Mouse (Mus musculus) hindbrain, embryonic 13.5 days (tissue): ENCODE data around the gene Grm4. TPM values are rescaled to one million over a fixed set of nuclear protein-coding genes. Genes with fewer than 3 reads are reported as not detected.

Experiments
- ATAC-seq: fragments of 200-750 bp; cut with Nextera tagmentation; 2 replicates; pipeline ENCODE4 v1.8.0; 2017; ENCODE audit warnings: moderate TSS enrichment; ENCODE audit not compliant: low FRiP score
- H3K27ac ChIP-seq: fragments of 300-500 bp; sonication (generic); 2 replicates; pipeline ENCODE4 v1.5.1; 2015; ENCODE audit warnings: inconsistent platforms, mild to moderate bottlenecking, moderate library complexity
- H3K27me3 ChIP-seq: fragments of 300-500 bp; sonication (generic); 2 replicates; pipeline ENCODE4 v1.6.1; 2015; ENCODE audit warnings: mild to moderate bottlenecking, inconsistent platforms
- H3K36me3 ChIP-seq: fragments of 300-500 bp; sonication (generic); 2 replicates; pipeline ENCODE4 v1.6.1; 2015; ENCODE audit warnings: mild to moderate bottlenecking, inconsistent platforms
- H3K4me1 ChIP-seq: fragments of 300-500 bp; sonication (generic); replicated peaks from 2 replicates; pipeline ENCODE4 v1.6.1; 2015; ENCODE audit warnings: inconsistent platforms
- H3K4me2 ChIP-seq: fragments of 300-500 bp; sonication (generic); 2 replicates; pipeline ENCODE4 v1.6.1; 2015; ENCODE audit warnings: inconsistent platforms, mild to moderate bottlenecking, moderate library complexity
- H3K4me3 ChIP-seq: fragments of 300-500 bp; sonication (generic); 2 replicates; pipeline ENCODE4 v1.5.1; 2015; ENCODE audit warnings: mild to moderate bottlenecking, inconsistent platforms
- H3K9ac ChIP-seq: fragments of 300-500 bp; sonication (generic); 2 replicates; pipeline ENCODE4 v1.6.1; 2015; ENCODE audit warnings: mild to moderate bottlenecking, inconsistent platforms
- H3K9me3 ChIP-seq: fragments of 300-500 bp; sonication (generic); 2 replicates; pipeline ENCODE4 v1.6.1; 2016; ENCODE audit warnings: inconsistent platforms
- WGBS: fragments of 180-500 bp; shearing (Covaris S2); methylation state at CpG from one replicate; pipeline ENCODE4 v1.1.7; 2015; 5-methylcytosine and 5-hydroxymethylcytosine counted together
- polyA plus RNA-seq: library from polyadenylated mRNA; unstranded; fragments of >200 nt; fragmentation: Nextera tagmentation; extraction: Ambion mirVana; gene quantifications from 2 replicates; pipeline ENCODE4 v1.2.1, GENCODE M21; 2015

Gene Grm4
- polyA plus RNA-seq, 1 experiment from 2014 or later = 4.8 TPM

DNA sequence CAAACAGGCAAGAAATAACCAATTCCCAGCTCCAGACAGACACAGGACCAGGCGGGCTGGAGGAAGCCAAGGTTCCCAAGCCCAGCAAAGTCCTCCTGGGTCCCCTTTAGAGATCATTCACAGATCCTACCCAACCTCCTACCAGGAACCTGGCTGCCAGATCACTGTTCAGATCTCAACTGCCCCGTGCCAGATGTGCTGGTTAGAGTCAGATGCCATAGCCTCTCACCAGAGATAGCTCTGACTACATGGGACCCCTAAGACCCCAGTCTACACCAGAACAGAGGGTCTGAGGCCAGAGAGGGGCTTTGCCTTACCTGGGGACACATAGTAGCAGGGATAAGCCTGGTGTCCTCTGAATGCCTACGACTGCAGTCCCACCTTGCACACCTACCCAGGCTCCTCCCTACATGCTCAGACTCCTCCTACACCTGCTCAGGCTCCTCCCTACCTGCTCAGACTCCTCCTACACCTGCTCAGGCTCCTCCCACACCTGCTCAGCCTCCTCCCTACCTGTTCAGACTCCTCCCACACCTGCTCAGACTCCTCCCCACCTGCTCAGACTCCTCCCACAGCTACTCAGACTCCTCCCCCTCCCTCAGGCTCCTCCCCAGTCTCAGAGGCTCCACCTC, 63.2 kb downstream of the Grm4 start:
- Histone ChIP-seq H3K4me1 (no peaks in the 10 kb centered on the region; the same call in 1 of the 2 replicates), H3K27ac (no peak overlapping the region), H3K9me3 (no peaks in the 10 kb centered on the region), H3K36me3 (no peaks in the 10 kb centered on the region), H3K4me3 (no peak overlapping the region), H3K9ac (no peak overlapping the region), H3K4me2 (no peak overlapping the region), H3K27me3 (0 out of 2 replicates have a peak, but pooled peaks cover 15% of the 10 kb centered on the region)
- ATAC-seq = no peak
- WGBS = 88% methylated on average over 3 of the region's 3 CpGs

DNA sequence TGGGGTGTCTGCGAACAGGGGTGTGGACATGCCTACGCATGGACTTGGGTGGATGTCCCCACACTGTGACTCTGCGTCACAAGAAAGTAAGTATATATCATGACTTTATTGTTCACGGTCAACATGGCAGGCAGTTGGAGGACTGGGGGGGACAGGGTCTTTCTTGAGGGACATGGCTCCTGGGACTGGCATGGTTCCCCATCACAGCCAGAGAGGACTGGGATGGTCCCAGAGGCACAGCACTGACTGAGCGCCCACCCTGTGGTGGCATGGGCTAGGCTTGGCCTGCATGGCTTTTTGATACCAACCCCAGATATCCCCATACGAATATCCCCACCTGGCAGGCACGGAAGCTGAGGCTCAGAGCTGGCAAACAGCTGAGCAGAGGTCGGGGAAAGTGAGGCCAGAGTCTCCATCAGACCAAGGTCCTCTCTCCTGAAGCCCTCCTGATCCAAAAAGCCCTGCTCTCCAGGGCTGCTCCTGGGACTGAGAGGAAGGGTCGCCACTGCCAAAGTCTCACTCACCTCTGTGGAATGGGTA, 64.1 kb downstream of the Grm4 start:
- H3K9me3 ChIP-seq = no peaks in the 10 kb centered on the region
- H3K4me2 ChIP-seq = no peak overlapping the region
- H3K4me1 ChIP-seq = no peaks in the 10 kb centered on the region; the same call in 1 of the 2 replicates
- H3K36me3 ChIP-seq = no peaks in the 10 kb centered on the region
- no peak overlapping the region for H3K27ac ChIP-seq
- 0 out of 2 replicates have a peak, but pooled peaks cover 15% of the 10 kb centered on the region for H3K27me3 ChIP-seq
- 90% methylated on average over 9 of the region's 9 CpGs for WGBS
- H3K9ac ChIP-seq = no peak overlapping the region
- ATAC-seq = no peak
- no peak overlapping the region for H3K4me3 ChIP-seq

- no peak overlapping the region for H3K9ac ChIP-seq
Observed at GRCm38 (mm10) chr17:27456364-27456763, 64.8 kb downstream of the Grm4 start.

DNA sequence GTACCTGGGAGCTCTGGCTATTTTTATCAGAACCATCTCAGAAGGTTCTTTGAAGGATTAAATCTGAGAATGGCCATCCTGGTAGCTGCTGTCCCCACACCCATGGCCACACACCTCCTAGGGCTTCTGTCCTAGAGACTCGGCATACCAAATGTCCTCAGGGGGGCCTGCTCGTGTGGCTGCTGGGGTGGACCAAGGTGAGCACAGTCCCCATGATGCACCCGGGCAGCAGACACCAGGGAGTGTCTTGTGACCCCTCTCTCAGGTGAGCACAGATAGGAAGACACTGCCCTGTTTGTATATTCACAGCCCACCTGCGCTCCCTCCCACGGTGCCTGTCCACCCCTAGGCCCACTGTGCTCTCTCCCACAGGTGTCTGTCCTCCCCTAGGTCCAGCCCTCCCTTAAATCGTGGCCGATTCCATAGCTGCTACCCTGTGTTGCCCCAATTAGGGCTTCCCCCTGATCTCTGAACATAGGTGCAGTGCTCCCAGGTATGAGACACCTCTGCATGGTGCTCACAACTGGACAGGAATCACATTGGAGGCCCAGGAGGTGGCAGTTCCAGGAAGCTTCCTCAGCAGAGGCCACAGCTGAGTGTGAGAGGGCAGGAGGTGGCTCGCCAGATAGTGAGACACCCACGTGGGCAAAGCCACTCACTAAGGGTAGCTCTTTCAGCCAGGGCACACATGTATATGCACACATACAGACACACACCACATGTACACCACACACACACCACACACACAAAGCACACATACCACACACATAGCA, 66.0 kb downstream of the Grm4 start:
- no peak for ATAC-seq
- Histone ChIP-seq H3K36me3 (no peaks in the 10 kb centered on the region), H3K9me3 (no peaks in the 10 kb centered on the region), H3K27ac (no peak overlapping the region), H3K4me1 (no peaks in the 10 kb centered on the region; the same call in 1 of the 2 replicates), H3K9ac (no peak overlapping the region), H3K4me3 (no peak overlapping the region), H3K4me2 (no peak overlapping the region), H3K27me3 (0 out of 2 replicates have a peak, but pooled peaks cover 18% of the 10 kb centered on the region)
- WGBS = 82% methylated on average over 9 of the region's 9 CpGs

More at GRCm38 (mm10) chr17:27456364-27456763, 64.8 kb downstream of the Grm4 start:
- 0 out of 2 replicates have a peak, but pooled peaks cover 17% of the 10 kb centered on the region for H3K27me3 ChIP-seq
- H3K27ac ChIP-seq = no peak overlapping the region
- no peaks in the 10 kb centered on the region for H3K9me3 ChIP-seq
- H3K4me3 ChIP-seq = no peak overlapping the region
- no peaks in the 10 kb centered on the region; the same call in 1 of the 2 replicates for H3K4me1 ChIP-seq
- no peak overlapping the region for H3K4me2 ChIP-seq
- 55% methylated on average over 11 of the region's 11 CpGs for WGBS
- H3K36me3 ChIP-seq = no peaks in the 10 kb centered on the region
- no peak for ATAC-seq

- Histone ChIP-seq H3K9me3 (no peaks in the 10 kb centered on the region), H3K4me2 (no peak overlapping the region), H3K36me3 (no peaks in the 10 kb centered on the region), H3K27ac (no peak overlapping the region), H3K27me3 (0 out of 2 replicates have a peak, but pooled peaks cover 16% of the 10 kb centered on the region), H3K4me3 (no peak overlapping the region), H3K9ac (no peak overlapping the region), H3K4me1 (no peaks in the 10 kb centered on the region; the same call in 1 of the 2 replicates)
- no peak for ATAC-seq
- 93% methylated on average over 11 of the region's 11 CpGs for WGBS
Observed at GRCm38 (mm10) chr17:27454396-27454795, 66.8 kb downstream of the Grm4 start.

- Histone ChIP-seq H3K4me3 (no peak overlapping the region), H3K9me3 (no peaks in the 10 kb centered on the region), H3K4me2 (no peak overlapping the region), H3K4me1 (peaks cover 9% of the 10 kb centered on the region), H3K9ac (no peak overlapping the region), H3K36me3 (no peaks in the 10 kb centered on the region), H3K27me3 (0 out of 2 replicates have a peak, but pooled peaks cover 13% of the 10 kb centered on the region), H3K27ac (no peak overlapping the region)
- no peak for ATAC-seq
- WGBS = 89% methylated on average over 8 of the region's 8 CpGs
Observed at GRCm38 (mm10) chr17:27453045-27453444, 68.2 kb downstream of the Grm4 start.

- H3K4me2 ChIP-seq = no peak overlapping the region
- H3K27me3 ChIP-seq = 0 out of 2 replicates have a peak, but pooled peaks cover 12% of the 10 kb centered on the region
- no peak for ATAC-seq
- H3K4me1 ChIP-seq = peaks cover 9% of the 10 kb centered on the region
- H3K4me3 ChIP-seq = no peak overlapping the region
- WGBS = 23% methylated on average over 9 of the region's 9 CpGs
- H3K36me3 ChIP-seq = no peaks in the 10 kb centered on the region
- no peak overlapping the region for H3K27ac ChIP-seq
- H3K9me3 ChIP-seq = no peaks in the 10 kb centered on the region
- no peak overlapping the region for H3K9ac ChIP-seq
Observed at GRCm38 (mm10) chr17:27451787-27452186, 69.4 kb downstream of the Grm4 start.

- no peak overlapping the region for H3K9ac ChIP-seq
- peaks cover 12% of the 10 kb centered on the region; the same call in 1 of the 2 replicates for H3K27me3 ChIP-seq
- H3K4me3 ChIP-seq = no peak overlapping the region
- H3K4me1 ChIP-seq = peaks cover 10% of the 10 kb centered on the region
- WGBS = 91% methylated on average over 14 of the region's 14 CpGs
- no peak overlapping the region for H3K4me2 ChIP-seq
- no peaks in the 10 kb centered on the region for H3K9me3 ChIP-seq
- no peak overlapping the region for H3K27ac ChIP-seq
- no peak for ATAC-seq
- no peaks in the 10 kb centered on the region for H3K36me3 ChIP-seq
Observed at GRCm38 (mm10) chr17:27451216-27451615, 70.0 kb downstream of the Grm4 start.

- Histone ChIP-seq H3K4me3 (no peak overlapping the region), H3K27me3 (peaks cover 12% of the 10 kb centered on the region; the same call in 1 of the 2 replicates), H3K36me3 (no peaks in the 10 kb centered on the region), H3K4me1 (peaks cover 24% of the 10 kb centered on the region), H3K9me3 (no peaks in the 10 kb centered on the region), H3K27ac (no peak overlapping the region), H3K4me2 (no peak overlapping the region), H3K9ac (no peak overlapping the region)
- no peak for ATAC-seq
- WGBS = 91% methylated on average over 14 of the region's 14 CpGs
Observed at GRCm38 (mm10) chr17:27449757-27450330, 71.4 kb downstream of the Grm4 start.

DNA sequence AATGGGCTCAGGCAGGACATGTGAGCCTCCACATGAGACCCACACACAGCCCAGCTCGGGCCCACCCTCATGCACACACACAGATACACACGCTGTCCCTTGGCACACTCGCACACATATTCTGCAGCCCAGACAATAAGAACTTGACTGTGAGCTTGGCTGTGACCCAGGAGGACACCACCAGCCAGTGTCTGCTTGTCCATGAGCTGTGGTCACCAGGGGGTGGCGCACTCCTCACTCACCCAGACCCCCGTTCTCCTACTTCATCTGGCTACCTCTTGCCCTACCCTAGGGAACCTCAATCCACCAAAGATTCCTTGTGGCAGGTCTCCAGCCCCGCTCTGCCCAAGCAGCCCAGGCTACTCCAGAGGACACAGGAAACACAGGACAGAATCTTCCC, 72.5 kb downstream of the Grm4 start:
- no peak for ATAC-seq
- Histone ChIP-seq H3K27ac (no peak overlapping the region), H3K9me3 (no peaks in the 10 kb centered on the region), H3K27me3 (peaks cover 6% of the 10 kb centered on the region; the same call in 1 of the 2 replicates), H3K4me1 (peaks cover 25% of the 10 kb centered on the region), H3K4me2 (no peak overlapping the region), H3K4me3 (no peak overlapping the region), H3K36me3 (no peaks in the 10 kb centered on the region), H3K9ac (no peak overlapping the region; the same call in 1 of the 2 replicates)
- 59% methylated on average over 6 of the region's 6 CpGs for WGBS

DNA sequence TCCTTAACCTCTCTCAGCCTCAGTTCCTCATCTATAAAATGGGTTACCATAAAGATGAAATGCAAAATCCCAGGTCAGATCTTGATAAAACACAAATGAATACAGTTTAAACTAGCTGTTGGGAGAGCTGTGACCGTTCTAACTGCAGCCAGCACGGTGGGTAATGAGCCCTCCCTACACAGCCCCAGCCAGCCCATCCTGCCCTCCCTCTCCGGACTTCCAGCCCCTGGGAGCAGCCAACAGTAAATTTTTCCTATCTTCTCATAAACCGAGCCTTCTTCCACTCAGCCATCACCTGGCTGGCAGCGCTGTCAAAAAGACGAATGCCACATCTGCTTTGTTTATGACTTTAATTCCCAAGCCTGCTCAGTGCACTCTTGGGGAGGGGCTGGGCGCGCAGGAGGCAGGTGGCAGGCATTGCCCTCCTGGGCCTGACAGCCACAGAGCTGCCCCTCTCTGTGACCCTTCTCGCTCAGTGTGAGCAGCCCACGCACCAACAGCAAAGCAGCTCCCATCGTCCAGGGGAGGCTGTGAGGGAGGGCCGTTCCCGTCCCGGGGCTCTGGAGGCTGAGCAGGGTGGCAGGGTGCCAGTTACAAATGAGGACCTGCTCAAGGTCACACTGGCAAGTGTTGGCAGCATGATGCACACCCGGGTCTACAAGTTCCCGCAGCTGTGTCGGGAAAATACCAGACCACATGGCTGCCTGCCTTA, 75.7 kb downstream of the Grm4 start:
- WGBS = 37% methylated on average over 17 of the region's 17 CpGs
- Histone ChIP-seq H3K4me1 (peaks cover 43% of the 10 kb centered on the region), H3K9me3 (no peaks in the 10 kb centered on the region), H3K9ac (peak overlapping the region; percentile 35; the same call in 1 of the 2 replicates), H3K4me3 (no peak overlapping the region), H3K4me2 (no peak overlapping the region), H3K36me3 (no peaks in the 10 kb centered on the region), H3K27me3 (peaks cover 4% of the 10 kb centered on the region; the same call in 1 of the 2 replicates), H3K27ac (peak overlapping the region; percentile 70)
- no peak for ATAC-seq
